Mouse (Mus musculus) liver, embryonic 15.5 days (tissue): ENCODE data around the gene Ptges2. TPM values are rescaled to one million over a fixed set of nuclear protein-coding genes. Genes with fewer than 3 reads are reported as not detected.
"Not testable (repeated sequence)": the region's sequence is repeated elsewhere in the genome, so short reads cannot be mapped to it uniquely, and the experiment has no call there.

Experiments used
- ATAC-seq: fragments of 200-750 bp; cut with Nextera tagmentation; 2 replicates; pipeline ENCODE4 v1.8.0; 2017; ENCODE audit warnings: moderate number of reproducible peaks, mild to moderate bottlenecking, moderate library complexity; ENCODE audit not compliant: insufficient read depth
- H3K27ac ChIP-seq: fragments of 300-500 bp; sonication (generic); replicated peaks from 2 replicates; pipeline ENCODE4 v1.5.1; 2015; ENCODE audit warnings: mild to moderate bottlenecking, inconsistent platforms
- H3K27me3 ChIP-seq: fragments of 300-500 bp; sonication (generic); 2 replicates; pipeline ENCODE4 v1.6.1; 2015; ENCODE audit warnings: mild to moderate bottlenecking, inconsistent platforms
- H3K36me3 ChIP-seq: fragments of 300-500 bp; sonication (generic); replicated peaks from 2 replicates; pipeline ENCODE4 v1.6.1; 2015; ENCODE audit warnings: moderate library complexity, mild to moderate bottlenecking, inconsistent platforms
- H3K4me1 ChIP-seq: fragments of 300-500 bp; sonication (generic); replicated peaks from 2 replicates; pipeline ENCODE4 v1.6.1; 2015; ENCODE audit warnings: inconsistent platforms
- H3K4me2 ChIP-seq: fragments of 300-500 bp; sonication (generic); 2 replicates; pipeline ENCODE4 v1.6.1; 2015; ENCODE audit warnings: moderate library complexity, mild to moderate bottlenecking, inconsistent platforms
- H3K4me3 ChIP-seq: fragments of 300-500 bp; sonication (generic); replicated peaks from 2 replicates; pipeline ENCODE4 v1.5.1; 2015; ENCODE audit warnings: mild to moderate bottlenecking, inconsistent platforms
- H3K9ac ChIP-seq: fragments of 300-500 bp; sonication (generic); 2 replicates; pipeline ENCODE4 v1.6.1; 2015; ENCODE audit warnings: moderate library complexity, mild to moderate bottlenecking, inconsistent platforms
- H3K9me3 ChIP-seq: fragments of 300-500 bp; sonication (generic); replicated peaks from 2 replicates; pipeline ENCODE4 v1.6.1; 2016; ENCODE audit warnings: inconsistent platforms
- WGBS: fragments of 180-500 bp; shearing (Covaris S2); methylation state at CpG from one replicate; pipeline ENCODE4 v1.1.7; 2015; ENCODE audit warnings: mixed read lengths; ENCODE audit not compliant: insufficient replicate concordance; 5-methylcytosine and 5-hydroxymethylcytosine counted together
- polyA plus RNA-seq: library from polyadenylated mRNA; unstranded; fragments of >200 nt; fragmentation: Nextera tagmentation; extraction: Ambion mirVana; gene quantifications from 2 replicates; pipeline ENCODE4 v1.2.1, GENCODE M21; 2015

The Ptges2 gene
- polyA plus RNA-seq, 1 experiment from 2014 or later, result 12.2 TPM

GRCm38 (mm10) chr2:32356216-32356615 is 39.5 kb upstream of the Ptges2 start:
- Histone ChIP-seq H3K27me3 (peaks cover 36% of the 10 kb centered on the region), H3K4me1 (peaks cover 38% of the 10 kb centered on the region), H3K4me3 (no peak overlapping the region), H3K9me3 (no peaks in the 10 kb centered on the region), H3K27ac (no peak overlapping the region), H3K36me3 (no peaks in the 10 kb centered on the region), H3K9ac (no peak overlapping the region), H3K4me2 (no peak overlapping the region)
- ATAC-seq, result no peak
- WGBS, result 69% methylated on average over 10 of the region's 10 CpGs

- no peak for ATAC-seq
- H3K9ac ChIP-seq, result no peak overlapping the region
- peaks cover 46% of the 10 kb centered on the region for H3K4me1 ChIP-seq
- peaks cover 21% of the 10 kb centered on the region for H3K27me3 ChIP-seq
- no peaks in the 10 kb centered on the region for H3K9me3 ChIP-seq
- H3K36me3 ChIP-seq, result no peaks in the 10 kb centered on the region
- no peak overlapping the region for H3K4me2 ChIP-seq
- no peak overlapping the region for H3K27ac ChIP-seq
- no peak overlapping the region for H3K4me3 ChIP-seq
- WGBS, result 50% methylated on average over 3 of the region's 3 CpGs
These were observed 38.0 kb upstream of the Ptges2 start for GRCm38 (mm10) chr2:32357710-32358109.

- no peak overlapping the region for H3K4me2 ChIP-seq
- no peaks in the 10 kb centered on the region for H3K36me3 ChIP-seq
- H3K27me3 ChIP-seq, result peaks cover 14% of the 10 kb centered on the region
- H3K27ac ChIP-seq, result no peak overlapping the region
- H3K4me1 ChIP-seq, result peaks cover 43% of the 10 kb centered on the region
- H3K9me3 ChIP-seq, result no peaks in the 10 kb centered on the region
- no peak for ATAC-seq
- H3K4me3 ChIP-seq, result no peak overlapping the region
- 59% methylated on average over 10 of the region's 10 CpGs for WGBS
- H3K9ac ChIP-seq, result no peak overlapping the region
These were observed 37.3 kb upstream of the Ptges2 start for GRCm38 (mm10) chr2:32358381-32358780.

- Histone ChIP-seq H3K27me3 (peaks cover 12% of the 10 kb centered on the region), H3K4me2 (peak overlapping the region; percentile 93), H3K4me3 (peak overlapping the region; percentile 90), H3K9me3 (no peaks in the 10 kb centered on the region), H3K36me3 (peaks cover 12% of the 10 kb centered on the region), H3K27ac (peak overlapping the region; percentile 84), H3K4me1 (peaks cover 44% of the 10 kb centered on the region), H3K9ac (peak overlapping the region; percentile 72)
- ATAC-seq, result no peak
- WGBS, result 8% methylated on average over 14 of the region's 14 CpGs
These were observed 35.0 kb upstream of the Ptges2 start for GRCm38 (mm10) chr2:32360741-32361140.

GRCm38 (mm10) chr2:32361437-32361836 is 34.3 kb upstream of the Ptges2 start:
- ATAC-seq, result peak; percentile 65
- peaks cover 8% of the 10 kb centered on the region for H3K27me3 ChIP-seq
- H3K4me1 ChIP-seq, result peaks cover 42% of the 10 kb centered on the region
- H3K4me2 ChIP-seq, result peak overlapping the region; percentile 93
- H3K9ac ChIP-seq, result peak overlapping the region; percentile 72
- WGBS, result under 1% methylated on average over 24 of the region's 24 CpGs
- H3K9me3 ChIP-seq, result no peaks in the 10 kb centered on the region
- peaks cover 13% of the 10 kb centered on the region for H3K36me3 ChIP-seq
- H3K4me3 ChIP-seq, result peak overlapping the region; percentile 90
- H3K27ac ChIP-seq, result peak overlapping the region; percentile 84

GRCm38 (mm10) chr2:32362274-32362673 is 33.4 kb upstream of the Ptges2 start:
- peak overlapping the region; percentile 93 for H3K4me2 ChIP-seq
- not testable (repeated sequence) for ATAC-seq, H3K9me3 ChIP-seq, H3K27me3 ChIP-seq
- H3K4me3 ChIP-seq, result peak overlapping the region; percentile 90
- peak overlapping the region; percentile 91 for H3K9ac ChIP-seq
- peaks cover 21% of the 10 kb centered on the region for H3K36me3 ChIP-seq
- peak overlapping the region; percentile 95 for H3K27ac ChIP-seq
- H3K4me1 ChIP-seq, result peaks cover 42% of the 10 kb centered on the region
- WGBS, result 16% methylated on average over 5 of the region's 5 CpGs

- Histone ChIP-seq H3K27me3 (peaks cover 4% of the 10 kb centered on the region; the same call in 1 of the 2 replicates), H3K27ac (peak overlapping the region; percentile 95), H3K4me2 (peak overlapping the region; percentile 93), H3K9ac (peak overlapping the region; percentile 91), H3K4me1 (peaks cover 42% of the 10 kb centered on the region), H3K9me3 (no peaks in the 10 kb centered on the region), H3K36me3 (peaks cover 27% of the 10 kb centered on the region), H3K4me3 (peak overlapping the region; percentile 90)
- WGBS, result under 1% methylated on average over 53 of the region's 53 CpGs
- ATAC-seq, result peak; percentile 81
These were observed 32.8 kb upstream of the Ptges2 start for GRCm38 (mm10) chr2:32362817-32363340.

- ATAC-seq, result peak; percentile 56
- Histone ChIP-seq H3K4me2 (peak overlapping the region; percentile 93), H3K4me1 (peaks cover 42% of the 10 kb centered on the region), H3K9me3 (no peaks in the 10 kb centered on the region), H3K4me3 (peak overlapping the region; percentile 90), H3K27me3 (peaks cover 4% of the 10 kb centered on the region; the same call in 1 of the 2 replicates), H3K27ac (peak overlapping the region; percentile 95), H3K36me3 (peaks cover 33% of the 10 kb centered on the region), H3K9ac (peak overlapping the region; percentile 91)
- WGBS, result 6% methylated on average over 19 of the region's 19 CpGs
These were observed 32.2 kb upstream of the Ptges2 start for GRCm38 (mm10) chr2:32363376-32364106.

GRCm38 (mm10) chr2:32364121-32364520 is 31.6 kb upstream of the Ptges2 start:
- peak overlapping the region; percentile 93 for H3K4me2 ChIP-seq
- H3K27ac ChIP-seq, result peak overlapping the region; percentile 95
- peaks cover 4% of the 10 kb centered on the region; the same call in 1 of the 2 replicates for H3K27me3 ChIP-seq
- no peak for ATAC-seq
- 50% methylated on average over 8 of the region's 8 CpGs for WGBS
- peaks cover 42% of the 10 kb centered on the region for H3K4me1 ChIP-seq
- peak overlapping the region; percentile 90 for H3K4me3 ChIP-seq
- peaks cover 35% of the 10 kb centered on the region for H3K36me3 ChIP-seq
- H3K9me3 ChIP-seq, result no peaks in the 10 kb centered on the region
- peak overlapping the region; percentile 91; the same call in 1 of the 2 replicates for H3K9ac ChIP-seq

- no peak overlapping the region for H3K27ac ChIP-seq
- no peak overlapping the region for H3K4me2 ChIP-seq
- peaks cover 65% of the 10 kb centered on the region for H3K36me3 ChIP-seq
- no peaks in the 10 kb centered on the region for H3K27me3 ChIP-seq
- ATAC-seq, result no peak
- H3K4me1 ChIP-seq, result peaks cover 23% of the 10 kb centered on the region
- no peak overlapping the region for H3K4me3 ChIP-seq
- H3K9ac ChIP-seq, result no peak overlapping the region
- H3K9me3 ChIP-seq, result no peaks in the 10 kb centered on the region
- 80% methylated on average over 5 of the region's 5 CpGs for WGBS
These were observed 28.4 kb upstream of the Ptges2 start for GRCm38 (mm10) chr2:32367315-32367714.

GRCm38 (mm10) chr2:32374191-32374590 is 21.5 kb upstream of the Ptges2 start:
- no peak for ATAC-seq
- 82% methylated on average over 10 of the region's 10 CpGs for WGBS

More at GRCm38 (mm10) chr2:32374191-32374590, 21.5 kb upstream of the Ptges2 start:
- Histone ChIP-seq H3K4me2 (no peak overlapping the region), H3K9me3 (no peaks in the 10 kb centered on the region), H3K27ac (no peak overlapping the region), H3K9ac (no peak overlapping the region), H3K4me3 (no peak overlapping the region), H3K4me1 (no peaks in the 10 kb centered on the region), H3K27me3 (no peaks in the 10 kb centered on the region), H3K36me3 (peaks cover 95% of the 10 kb centered on the region)
